Mouse (Mus musculus) ES-Bruce4 (cell line): ENCODE data around the gene Ttbk2.

Experiments
- CTCF ChIP-seq: IDR thresholded peaks from one replicate; pipeline ENCODE4 v1.8.1; 2011; ENCODE audit warnings: low read depth, low read length
- EP300 ChIP-seq: IDR thresholded peaks from 2 replicates; pipeline ENCODE4 v1.6.1; 2011; ENCODE audit warnings: low read depth, low read length; ENCODE audit not compliant: insufficient read depth

GRCm38 (mm10) chr2:120731877-120732530 is 118.4 kb downstream of the Ttbk2 start:
- TF ChIP-seq CTCF, result no peak
- no peak for TF ChIP-seq EP300
